Mouse (Mus musculus) gastrocnemius, adult 8-10 months (tissue): ENCODE results near the gene Zdhhc8. TPM values are rescaled to one million over a fixed set of nuclear protein-coding genes. Genes with fewer than 3 reads are reported as not detected.

Experiments
- DNase-seq, 2 experiments: peaks; one replicate each; pipeline ENCODE4 v3.0.0; 2022; ENCODE audit warnings: low spot score in 2 of 2
- total RNA-seq, 4 experiments: library from RNA; stranded (reverse); gene quantifications; 2 replicates each; pipeline ENCODE4 v1.2.4; 2022

The Zdhhc8 gene
- 10 to 100 TPM; 22.8 to 29.6 (median 26.2) TPM for total RNA-seq

DNA sequence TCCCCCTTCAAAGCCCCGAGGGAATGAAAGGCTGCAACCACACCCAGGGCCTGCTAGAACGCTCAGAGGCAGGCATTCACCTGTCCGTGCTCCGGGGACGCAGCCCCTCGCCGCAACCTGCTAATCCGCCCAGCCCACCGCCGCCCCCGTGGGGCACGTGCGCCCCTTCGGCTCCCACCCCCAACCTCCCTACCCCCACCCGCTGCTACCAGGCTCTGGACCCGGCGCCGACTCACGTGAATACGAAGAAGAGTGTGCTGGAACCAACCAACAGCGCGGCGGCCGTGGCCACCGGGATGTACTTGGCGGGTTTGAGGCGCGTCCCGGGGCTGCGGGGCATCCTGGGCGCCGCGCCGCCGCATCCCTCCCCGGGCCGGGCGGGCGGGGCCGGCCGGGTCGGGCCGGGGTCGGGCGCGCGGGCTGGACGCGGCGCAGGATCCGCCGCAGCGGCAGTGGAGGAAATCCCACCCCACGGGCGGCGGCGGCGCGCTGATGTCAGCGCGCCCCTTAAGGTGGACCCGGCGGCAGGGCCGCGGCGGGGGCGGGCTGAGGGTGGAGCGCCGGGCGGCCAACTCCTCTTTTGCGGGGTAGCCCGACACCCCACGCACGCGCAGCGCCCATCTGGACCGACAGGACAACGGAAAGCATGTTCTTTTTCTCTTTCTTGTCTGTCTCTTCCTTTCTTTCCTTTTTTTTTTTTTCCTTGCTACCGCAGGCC lies at the start of gene Zdhhc8:
Zdhhc8 (minus strand) TSS at position 466 of the 718 bp plus-strand sequence.
- peak; percentile 59 to 69 for DNase-seq

DNA sequence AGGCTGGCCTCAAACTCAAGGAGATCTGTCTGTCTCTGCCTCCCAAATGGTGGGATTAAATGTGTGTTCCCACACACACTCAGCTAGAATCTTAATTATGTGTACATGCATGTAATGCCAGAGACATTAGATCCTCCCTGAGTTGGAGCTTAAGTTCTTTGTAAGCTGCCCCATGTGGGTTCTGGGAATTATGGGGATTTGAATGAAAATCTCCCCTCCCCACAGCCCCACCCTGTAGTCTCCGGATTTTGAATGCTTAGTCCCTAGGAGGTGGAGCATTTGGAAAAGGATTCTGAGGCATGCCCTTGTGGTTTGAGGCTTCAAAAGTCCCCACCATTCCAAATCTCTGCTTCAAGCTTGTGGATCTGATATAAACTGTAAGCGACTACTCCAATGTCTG lies 40.2 kb upstream of the Zdhhc8 start:
- DNase-seq: no peak

DNA sequence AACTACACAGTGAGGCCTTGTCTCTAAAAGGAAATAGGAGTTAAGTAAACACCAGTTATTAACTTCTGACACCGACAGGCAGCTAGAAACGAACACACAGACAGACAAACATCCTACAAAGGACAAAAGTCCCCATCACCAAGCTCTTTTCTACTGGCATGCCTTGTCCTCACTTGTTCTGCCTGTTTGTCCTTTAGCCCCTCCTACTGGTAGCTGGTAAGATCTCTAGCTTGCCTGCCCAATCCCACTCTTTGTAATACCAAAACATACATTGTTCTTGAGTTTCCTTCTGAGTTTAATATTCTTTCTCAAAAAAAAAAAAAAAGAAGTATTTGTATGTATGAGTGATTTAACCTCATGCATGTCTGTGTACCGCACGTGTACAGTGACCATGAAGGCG lies 33.2 kb upstream of the Zdhhc8 start:
- DNase-seq: no peak

DNA sequence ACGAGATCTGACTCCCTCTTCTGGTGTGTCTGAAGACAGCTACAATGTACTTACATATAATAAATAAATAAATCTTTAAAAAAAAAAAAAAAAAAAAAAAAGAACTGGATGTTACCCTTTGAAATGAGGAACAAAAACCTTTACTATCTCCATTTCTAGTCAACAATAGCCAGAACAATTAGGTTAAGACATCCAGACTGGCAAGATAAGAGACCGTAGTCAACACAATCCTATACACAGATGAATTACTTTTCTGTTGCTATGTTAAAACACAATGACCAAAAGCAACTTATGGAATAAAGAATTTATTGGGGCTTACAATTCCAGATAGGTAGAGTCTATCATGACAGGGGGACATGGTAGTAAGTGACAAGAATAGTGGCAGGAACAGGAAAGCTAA lies 30.1 kb upstream of the Zdhhc8 start:
- DNase-seq: no peak

DNA sequence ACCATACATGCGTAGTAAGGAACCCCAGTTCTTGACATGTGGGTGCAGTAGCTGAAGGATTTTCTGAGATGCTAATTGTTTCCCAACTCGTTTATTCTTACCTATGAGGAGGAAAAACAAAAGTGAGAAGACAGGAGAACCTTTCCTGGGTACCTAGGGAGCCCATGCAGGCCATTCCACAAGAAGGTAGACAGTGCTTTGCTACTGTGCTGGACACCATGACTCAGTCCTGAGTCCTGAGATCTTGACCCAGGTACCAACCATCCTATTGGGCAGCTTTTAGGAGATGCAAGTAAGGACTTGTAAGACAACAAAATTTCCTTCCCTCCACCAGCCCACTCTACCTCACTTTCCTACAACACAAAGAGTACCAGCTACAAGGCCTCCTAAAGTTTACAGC lies 23.3 kb upstream of the Zdhhc8 start, which contains the start of gene Gm49776:
Gm49776 (minus strand) TSS at position 101 of the 400 bp plus-strand sequence.
- DNase-seq: no peak

DNA sequence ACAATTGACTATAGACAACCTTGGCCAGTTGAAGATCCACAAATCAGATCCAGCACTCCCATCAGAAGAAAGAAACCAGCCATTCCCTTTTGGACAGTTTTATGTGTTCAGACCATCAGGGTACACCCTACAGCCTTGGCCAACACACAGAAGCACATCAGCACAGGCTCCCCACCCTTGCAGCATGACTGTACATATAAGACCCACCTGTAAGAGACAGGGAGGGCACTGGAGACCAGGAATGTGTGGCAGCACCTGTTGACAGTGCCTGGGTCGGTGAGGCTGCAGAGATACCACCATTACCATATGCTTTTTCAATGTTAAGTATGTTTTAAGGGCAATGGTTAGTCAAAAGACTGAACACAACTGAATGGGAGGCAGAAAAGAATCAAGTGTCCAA lies 18.9 kb upstream of the Zdhhc8 start:
- no peak for DNase-seq

DNA sequence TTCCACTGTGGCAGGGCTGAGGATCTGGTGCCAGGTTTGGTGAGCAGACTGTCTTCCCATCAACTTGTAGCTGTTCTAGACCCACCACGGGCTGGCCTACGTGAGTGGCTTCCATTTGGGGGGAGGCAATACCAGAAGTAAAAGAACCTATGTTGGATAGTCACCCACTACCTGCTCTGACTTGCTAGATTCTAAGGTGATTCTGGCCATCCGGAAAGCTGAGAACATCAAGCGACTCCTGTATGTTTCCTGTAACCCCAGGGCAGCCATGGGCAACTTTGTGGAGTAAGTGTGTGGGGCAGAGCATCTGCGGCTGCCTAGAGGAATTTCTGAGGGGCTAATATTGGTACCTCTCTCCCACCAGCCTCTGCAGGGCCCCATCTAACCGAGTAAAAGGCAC lies 17.8 kb upstream of the Zdhhc8 start:
- no peak for DNase-seq

DNA sequence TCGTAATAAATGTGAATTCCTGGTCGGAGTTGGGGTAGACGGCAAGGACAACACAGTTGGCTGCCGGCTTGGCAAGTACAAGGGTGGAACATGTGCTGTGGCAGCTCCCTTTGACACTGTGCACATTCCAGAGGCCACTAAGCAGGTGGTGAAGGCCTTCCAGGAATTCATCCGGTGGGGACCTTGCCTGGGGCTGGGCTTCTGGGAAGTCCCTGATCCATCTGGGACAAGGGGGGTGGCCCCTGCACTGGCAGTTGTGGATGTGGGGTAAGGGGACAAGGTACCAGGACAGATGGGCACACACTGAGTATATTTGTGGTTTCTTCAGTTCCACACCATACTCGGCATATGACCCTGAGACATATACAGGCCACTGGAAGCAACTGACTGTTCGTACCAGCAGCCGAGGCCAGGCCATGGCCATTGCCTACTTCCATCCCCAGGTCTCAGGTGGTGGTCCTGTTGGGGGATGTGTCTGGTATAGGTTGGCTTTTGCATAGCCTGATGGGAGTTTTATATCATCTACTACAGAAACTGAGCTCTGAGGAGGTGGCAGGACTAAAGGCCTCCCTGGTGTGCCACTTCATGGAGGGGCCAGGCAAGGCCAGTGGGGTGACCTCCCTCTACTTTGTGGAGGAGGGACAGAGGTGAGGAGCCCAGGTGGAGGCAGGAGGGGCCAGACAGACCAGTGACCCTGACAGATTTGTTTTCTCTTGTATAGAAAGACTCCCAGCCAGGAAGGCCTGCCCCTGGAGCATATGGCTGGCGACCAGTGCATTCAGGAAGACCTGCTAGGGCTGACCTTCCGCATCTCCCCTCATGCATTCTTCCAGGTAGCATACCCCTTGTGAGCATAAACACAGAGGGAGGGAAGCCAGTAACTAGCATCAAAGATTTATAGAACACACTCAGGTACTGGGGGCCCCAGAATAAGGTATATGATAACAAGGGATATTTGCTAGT lies 16.2 kb upstream of the Zdhhc8 start:
- DNase-seq: no peak

DNA sequence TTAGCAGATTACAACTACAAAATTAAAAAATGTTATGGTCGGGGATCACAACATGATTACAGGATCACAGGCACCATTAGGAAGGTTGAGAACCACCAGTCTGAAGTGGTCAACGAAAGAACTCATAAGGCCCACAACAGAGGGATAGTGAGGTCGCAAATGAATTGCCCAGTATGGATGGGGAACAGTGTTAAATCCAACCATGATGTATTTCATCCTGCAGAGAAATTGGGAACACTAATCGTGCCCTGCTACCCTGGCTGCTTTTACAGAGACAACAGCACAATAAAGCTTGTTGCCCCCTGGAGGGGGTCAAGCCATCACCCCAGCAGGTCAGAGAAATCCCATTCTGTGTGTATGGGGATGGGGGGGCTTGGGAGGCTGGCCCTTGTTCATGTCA lies 15.3 kb upstream of the Zdhhc8 start:
- DNase-seq: no peak

DNA sequence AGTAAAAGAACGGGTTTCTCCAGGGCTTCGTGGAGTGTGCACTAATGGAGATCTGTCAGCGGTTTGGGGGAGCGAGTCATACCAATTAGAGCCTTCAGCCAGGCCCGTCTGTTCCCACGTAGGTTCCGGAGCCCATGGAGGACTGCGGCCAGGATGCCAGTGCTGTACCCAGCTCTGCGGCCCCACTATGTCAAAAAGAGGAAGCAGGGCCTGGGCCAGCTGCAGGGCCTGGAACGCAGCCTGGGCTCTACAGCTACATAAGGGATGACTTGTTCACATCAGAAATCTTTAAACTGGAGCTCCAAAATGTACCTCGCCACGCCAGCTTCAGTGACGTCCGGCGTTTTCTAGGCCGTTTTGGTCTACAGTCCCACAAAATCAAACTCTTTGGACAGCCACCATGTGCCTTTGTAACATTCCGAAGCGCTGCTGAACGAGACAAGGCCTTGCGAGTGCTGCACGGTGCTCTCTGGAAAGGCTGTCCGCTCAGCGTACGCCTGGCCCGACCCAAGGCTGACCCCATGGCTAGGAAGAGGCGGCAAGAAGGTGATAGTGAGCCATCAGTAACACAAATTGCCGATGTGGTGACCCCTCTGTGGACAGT lies 14.5 kb upstream of the Zdhhc8 start:
- no peak for DNase-seq

DNA sequence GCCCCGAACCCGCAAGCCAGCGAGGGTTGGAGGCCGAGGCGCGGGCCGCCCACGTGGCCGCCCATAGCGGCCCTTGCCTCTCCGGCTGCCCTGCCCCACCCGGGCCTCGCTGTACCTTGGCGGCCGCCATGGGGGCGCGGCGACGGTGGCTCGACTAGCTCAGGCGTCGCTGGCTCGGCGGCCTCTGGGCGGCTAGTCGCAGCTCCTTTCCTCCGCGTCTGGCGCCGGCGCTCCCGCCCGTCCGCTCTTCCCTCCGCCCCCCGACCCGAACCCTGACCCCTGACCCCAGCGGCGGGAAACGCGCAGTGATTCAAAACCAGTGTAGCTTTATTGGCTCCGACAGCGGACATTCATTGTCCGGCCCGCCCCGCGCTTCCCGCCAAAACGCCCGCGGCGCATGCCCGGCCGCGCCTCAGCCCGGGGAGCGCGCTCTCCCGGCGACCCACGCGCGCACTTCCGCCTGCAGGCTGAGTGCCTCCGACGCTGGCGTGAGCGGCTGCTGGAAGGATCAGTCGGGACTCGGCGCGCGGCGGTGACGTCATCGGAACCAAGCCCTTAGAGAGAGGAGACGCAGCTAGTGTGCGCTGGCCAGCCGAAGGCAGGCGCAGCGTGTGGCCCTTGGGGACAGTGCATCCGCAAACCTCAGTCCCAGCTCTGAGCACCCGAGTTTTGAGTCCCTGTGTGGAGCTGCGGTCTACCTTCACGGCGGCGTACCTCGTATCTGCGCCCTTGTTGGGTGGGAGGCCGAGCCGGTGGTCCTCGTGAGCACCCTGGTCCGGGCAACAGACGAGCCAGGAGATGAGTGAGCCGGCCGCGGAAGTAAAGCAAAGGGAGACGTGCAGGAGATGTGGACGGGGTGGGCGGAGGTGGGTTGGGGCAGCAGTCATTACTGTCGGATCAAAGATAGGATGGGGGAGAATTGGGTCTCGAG lies 13.8 kb upstream of the Zdhhc8 start, which contains the start of the genes Trmt2a and Ranbp1:
Trmt2a (plus strand) TSS at position 247 of the 931 bp plus-strand sequence.
Ranbp1 (minus strand) TSS at position 300 of the 931 bp plus-strand sequence.
- DNase-seq: peak; percentile 96 to 98

DNA sequence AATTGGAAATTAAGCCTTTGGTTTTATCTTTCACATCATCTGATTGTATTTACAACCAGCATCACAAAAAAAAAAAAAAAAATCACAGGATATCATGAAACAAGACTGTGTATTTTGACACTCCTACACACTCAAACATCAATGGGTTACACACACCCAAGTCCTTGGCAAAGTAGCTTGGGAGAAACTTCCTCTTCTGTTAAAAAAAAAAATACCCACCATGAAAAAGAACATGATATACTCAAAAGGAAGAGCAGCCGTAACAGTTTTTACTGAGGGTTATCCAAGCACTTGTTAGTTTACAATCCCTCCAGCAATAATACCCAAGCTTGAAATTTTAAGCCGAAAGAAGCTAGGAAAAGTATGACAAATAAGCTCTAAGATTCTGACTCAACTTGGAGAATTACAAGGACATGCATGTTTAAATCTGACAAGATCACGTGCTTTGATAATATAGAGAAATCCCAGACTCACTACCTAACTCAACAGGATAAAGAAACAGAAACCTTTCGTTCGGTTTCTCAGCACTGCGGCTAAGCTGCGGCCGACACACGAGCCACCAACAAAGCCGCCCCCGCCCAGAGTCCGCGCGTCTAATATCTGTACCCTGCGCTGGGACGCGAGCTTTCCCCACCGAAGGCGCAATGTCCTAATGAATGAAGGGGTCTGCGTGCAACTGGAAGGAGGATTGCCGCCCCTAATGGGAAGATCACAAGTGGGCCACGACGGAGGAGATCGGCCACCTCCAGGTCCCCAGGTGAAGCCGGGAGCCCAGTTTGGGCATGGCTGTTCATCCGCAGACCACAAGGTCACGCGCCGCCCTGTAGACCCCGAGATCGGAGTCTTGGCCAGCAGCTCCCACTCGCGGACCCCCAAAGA lies 12.8 kb upstream of the Zdhhc8 start:
- DNase-seq: no peak

DNA sequence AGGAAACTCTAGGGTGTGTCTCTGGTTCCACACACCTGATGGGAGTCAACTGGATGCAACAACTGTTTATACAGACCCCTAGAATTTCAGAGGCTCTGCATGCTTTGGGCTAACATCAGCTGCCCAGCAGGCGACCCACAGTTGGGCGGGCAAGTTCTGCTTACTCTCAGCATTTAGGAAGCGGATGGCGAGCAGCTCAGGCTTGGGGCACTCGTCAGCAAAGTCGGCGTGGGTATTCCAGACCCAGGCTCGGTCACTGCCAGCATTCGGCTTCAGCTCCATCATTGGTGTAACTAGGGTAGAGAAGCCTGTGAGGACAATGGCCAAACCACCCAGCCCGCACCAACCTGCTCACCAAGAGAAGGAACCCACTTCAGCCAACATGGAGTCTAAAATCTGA lies 6.6 kb upstream of the Zdhhc8 start:
- no peak for DNase-seq

DNA sequence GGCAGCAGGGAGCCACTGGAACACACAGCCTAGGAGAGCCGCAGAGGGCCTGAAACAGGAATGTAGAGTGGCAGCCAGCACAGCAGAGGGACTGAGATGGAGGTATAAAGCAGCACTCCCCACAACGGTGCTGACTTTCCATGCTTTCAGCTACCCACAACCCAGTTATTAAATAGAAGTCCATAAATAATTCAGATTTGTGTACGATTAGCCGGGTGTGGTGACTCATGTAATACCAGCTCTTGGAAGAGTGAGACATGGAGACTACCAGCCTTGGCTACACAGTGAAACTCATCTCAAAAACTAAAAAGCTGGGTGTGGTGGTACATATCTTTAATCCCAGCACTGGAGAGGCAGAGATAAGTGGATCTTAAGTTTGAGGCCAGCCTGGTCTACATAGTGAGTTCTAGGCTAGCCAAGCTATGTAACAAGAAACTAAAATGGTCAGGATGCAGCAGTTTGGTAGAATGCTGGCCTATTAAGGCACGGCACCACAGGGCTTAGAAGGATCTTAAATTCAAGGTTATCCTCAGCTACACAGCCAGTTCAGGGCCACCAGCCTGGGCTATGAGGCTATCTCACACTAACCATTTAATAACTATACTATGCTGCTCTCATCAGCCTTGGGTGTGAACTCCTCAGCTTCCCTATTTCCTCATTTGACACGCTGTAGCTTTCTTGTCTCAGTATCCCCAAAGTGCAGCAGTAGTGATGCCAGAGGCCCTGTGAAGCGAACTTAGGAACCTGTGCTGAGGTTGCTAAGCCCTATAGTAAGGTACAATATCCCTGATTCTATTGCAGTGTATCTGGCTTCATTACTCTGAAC lies 2.0 kb upstream of the Zdhhc8 start:
- DNase-seq: no peak

DNA sequence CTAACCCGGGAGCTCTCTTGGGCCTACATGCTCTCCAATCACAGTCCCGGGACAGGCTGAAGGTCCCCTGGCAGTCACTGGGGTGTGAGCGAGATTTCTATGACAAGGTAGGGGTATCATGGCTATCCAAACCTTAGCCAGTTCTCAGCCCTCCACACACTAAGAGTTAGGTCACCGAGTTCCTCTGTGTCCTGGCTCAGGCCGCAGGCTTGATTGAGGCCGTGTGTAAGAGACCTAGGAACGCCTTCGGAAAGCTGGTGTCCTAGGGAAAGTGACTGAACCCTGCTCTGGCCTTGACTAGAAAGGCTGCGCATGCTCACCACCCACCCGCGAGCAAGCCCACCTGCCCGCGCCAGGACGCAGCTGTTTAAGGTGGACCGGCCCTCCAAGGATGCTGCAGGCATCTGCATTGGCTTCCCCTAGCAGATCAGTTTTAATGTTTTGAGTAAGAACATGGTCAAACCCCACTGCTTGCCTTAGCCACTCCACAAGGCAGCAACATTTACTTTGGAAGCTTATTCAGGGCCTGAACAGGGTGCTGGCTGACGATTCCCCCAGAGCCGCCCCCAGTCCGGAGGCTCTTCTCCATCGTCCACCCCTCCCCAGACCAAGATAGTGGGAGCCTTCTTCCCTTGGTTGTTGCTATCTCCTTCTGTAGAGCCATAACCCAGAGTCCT lies 591 bp upstream of the Zdhhc8 start:
- peak; percentile 45 to 53 for DNase-seq

DNA sequence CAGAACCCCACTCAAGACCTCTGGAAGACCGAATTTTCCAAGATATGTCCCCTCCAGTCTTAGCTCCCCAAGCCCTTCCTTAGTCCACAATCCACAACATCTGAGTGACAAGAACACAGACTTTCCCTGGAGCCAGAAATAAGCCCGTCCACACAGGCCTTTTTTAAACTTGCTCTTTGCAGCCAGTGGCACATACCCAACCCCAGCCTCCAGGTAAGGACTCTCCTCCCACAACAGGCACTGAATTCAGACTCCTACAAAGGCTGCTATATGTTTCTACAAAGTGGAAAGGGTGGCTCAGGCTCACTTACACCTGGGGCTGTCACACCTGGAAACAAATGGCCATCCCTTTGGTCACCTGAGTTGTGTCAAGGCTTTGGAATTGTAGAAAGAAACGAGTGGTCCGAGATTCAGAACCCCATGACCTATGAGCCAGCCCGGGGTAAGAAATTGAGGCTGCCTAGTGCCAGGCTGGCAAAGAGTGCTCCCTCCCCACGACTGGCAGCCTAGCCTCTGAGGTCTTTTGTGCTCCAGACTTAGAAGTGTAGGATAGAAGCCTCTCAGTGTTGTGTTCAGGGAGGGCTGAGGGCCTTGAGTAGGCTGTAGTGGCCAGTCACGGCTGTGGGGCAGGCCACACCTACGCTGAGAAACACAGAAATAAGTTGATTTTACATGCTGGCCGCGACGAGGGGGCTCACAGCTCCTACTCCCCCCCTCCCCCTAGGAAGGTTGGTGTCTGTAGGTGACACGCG lies 841 bp downstream of the Zdhhc8 start:
- DNase-seq: no peak

DNA sequence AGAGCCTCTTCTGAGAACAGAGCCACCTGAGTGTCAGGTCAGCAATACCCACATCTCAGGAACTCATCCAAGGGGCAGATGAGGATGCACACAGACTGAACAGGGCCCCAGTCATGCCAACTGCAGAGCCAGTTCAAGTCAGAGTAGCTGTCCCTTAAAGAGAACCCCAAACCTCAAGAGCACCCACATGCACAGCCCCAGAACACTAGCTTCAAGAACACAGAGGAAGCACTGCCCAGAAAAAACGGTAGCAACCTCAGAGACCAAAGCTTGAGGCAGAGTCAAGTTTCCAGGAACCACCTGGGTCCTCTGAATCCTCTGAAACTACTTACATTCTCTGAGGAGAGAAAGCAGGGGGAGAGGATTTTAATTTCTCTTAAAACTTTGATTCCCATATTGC lies 1.5 kb downstream of the Zdhhc8 start:
- DNase-seq: no peak

DNA sequence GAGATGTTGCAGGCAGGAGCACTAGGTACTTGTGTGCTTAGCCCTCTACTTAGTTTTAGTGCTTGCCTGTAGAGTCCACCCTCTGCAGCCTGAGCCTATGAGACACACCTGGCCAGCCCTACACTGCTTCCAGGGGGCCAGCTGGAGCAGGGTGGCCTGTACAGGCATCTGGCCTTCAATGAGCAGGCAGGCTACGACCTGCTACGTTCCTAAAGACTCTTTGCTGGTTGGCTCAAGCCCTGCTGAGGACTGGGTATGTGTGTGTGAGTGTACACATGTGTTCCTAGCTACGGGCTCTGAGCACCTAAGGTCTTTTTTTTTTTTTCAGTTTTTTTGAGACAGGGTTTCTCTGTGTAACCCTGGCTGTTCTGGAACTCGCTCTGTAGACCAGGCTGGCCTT lies 3.5 kb downstream of the Zdhhc8 start:
- no peak for DNase-seq
